Mouse (Mus musculus) heart, embryonic 11.5 days (tissue): Measurements from ENCODE around the gene Atxn10. TPM values are rescaled to one million over a fixed set of nuclear protein-coding genes. Genes with fewer than 3 reads are reported as not detected.

Experiments used
- ATAC-seq: fragments of 200-750 bp; cut with Nextera tagmentation; replicated peaks from 2 replicates; pipeline ENCODE4 v1.8.0; 2017; ENCODE audit warnings: moderate library complexity; ENCODE audit not compliant: insufficient number of reproducible peaks, low FRiP score, low TSS enrichment
- H3K27ac ChIP-seq: fragments of 300-500 bp; sonication (generic); 2 replicates; pipeline ENCODE4 v1.5.1; 2014; ENCODE audit warnings: mild to moderate bottlenecking, low read depth, low read length
- H3K27me3 ChIP-seq: fragments of 300-500 bp; sonication (generic); 2 replicates; pipeline ENCODE4 v1.6.1; 2014; ENCODE audit warnings: mild to moderate bottlenecking, low read length, mixed read lengths; ENCODE audit not compliant: control insufficient read depth, insufficient read depth
- H3K36me3 ChIP-seq: fragments of 300-500 bp; sonication (generic); 2 replicates; pipeline ENCODE4 v1.6.1; 2014; ENCODE audit warnings: mild to moderate bottlenecking, low read length, moderate library complexity, mixed read lengths; ENCODE audit not compliant: control insufficient read depth, insufficient read depth
- H3K4me1 ChIP-seq: fragments of 300-500 bp; sonication (generic); 2 replicates; pipeline ENCODE4 v1.6.1; 2014; ENCODE audit warnings: low read length; ENCODE audit not compliant: control insufficient read depth, insufficient read depth
- H3K4me2 ChIP-seq: fragments of 300-500 bp; sonication (generic); 2 replicates; pipeline ENCODE4 v1.6.1; 2014; ENCODE audit warnings: mild to moderate bottlenecking, moderate library complexity
- H3K4me3 ChIP-seq: fragments of 300-500 bp; sonication (generic); 2 replicates; pipeline ENCODE4 v1.5.1; 2014; ENCODE audit warnings: low read depth, low read length
- H3K9ac ChIP-seq: fragments of 300-500 bp; sonication (generic); 2 replicates; pipeline ENCODE4 v1.6.1; 2014; ENCODE audit warnings: mild to moderate bottlenecking, low read depth, low read length, moderate library complexity
- H3K9me3 ChIP-seq: fragments of 300-500 bp; sonication (generic); replicated peaks from 2 replicates; pipeline ENCODE4 v1.6.1; 2016; ENCODE audit warnings: low read length; ENCODE audit not compliant: control insufficient read depth
- WGBS: fragments of 180-500 bp; shearing (Covaris S2); extraction: QIAGEN DNeasy Blood & Tissue Kit; methylation state at CpG from one replicate; pipeline ENCODE4 v1.1.7; 2014; ENCODE audit not compliant: insufficient replicate concordance; 5-methylcytosine and 5-hydroxymethylcytosine counted together
- polyA plus RNA-seq: library from polyadenylated mRNA; unstranded; fragments of >200 nt; fragmentation: Nextera tagmentation; extraction: Ambion mirVana; gene quantifications from 2 replicates; pipeline ENCODE4 v1.2.1, GENCODE M21; 2014

Gene Atxn10
- polyA plus RNA-seq, 1 experiment from 2014 or later, result 257 TPM

DNA sequence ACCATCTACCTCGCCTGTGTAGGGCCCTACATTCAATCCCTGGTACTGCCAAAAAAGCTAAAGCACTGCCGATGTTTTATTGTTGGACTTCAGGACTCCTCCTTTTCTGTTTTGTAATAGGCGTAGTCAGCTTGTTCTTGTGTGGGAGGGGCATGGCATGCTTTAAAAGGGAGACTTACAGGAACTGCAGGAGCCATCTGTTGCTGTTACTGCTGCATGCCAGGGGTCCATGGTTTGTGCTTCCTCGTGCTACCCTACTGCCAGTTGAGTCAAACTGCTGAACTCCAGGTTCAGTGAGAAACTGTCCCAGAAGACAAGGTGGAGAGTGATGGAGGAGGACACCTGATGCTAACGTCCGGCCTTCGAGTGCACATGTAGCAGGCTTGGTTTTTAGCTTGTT is 65.9 kb downstream of the Atxn10 start:
- Histone ChIP-seq H3K4me2 (no peak overlapping the region), H3K9ac (no peak overlapping the region), H3K4me3 (no peak overlapping the region), H3K4me1 (peaks cover 6% of the 10 kb centered on the region), H3K27me3 (no peaks in the 10 kb centered on the region), H3K36me3 (no peaks in the 10 kb centered on the region), H3K9me3 (no peaks in the 10 kb centered on the region), H3K27ac (no peak overlapping the region)
- ATAC-seq, result no peak
- 78% methylated on average over 7 of the region's 7 CpGs for WGBS

DNA sequence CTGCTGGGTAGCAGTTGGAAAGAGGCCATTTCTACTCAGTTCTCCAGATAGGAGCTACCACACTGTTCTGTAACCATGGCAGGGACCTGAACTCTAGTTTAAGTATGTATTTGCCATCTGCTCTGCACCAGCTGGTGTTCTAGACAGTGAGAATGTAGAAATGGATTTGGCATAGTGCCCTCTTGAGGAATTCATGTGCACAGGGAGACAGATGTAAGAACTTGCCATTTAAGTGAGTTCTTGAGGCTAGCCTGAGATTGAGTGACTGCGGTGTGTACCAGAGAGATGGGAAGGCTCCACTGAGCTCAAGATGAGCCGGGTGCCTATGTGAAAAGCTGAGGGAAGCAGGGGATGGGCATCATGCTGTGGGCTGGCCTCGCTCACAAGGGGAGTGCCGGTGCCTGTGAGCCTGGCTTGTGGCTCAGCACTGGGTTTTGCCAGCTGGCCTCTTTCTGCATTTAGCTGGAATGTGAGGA is 67.2 kb downstream of the Atxn10 start:
- Histone ChIP-seq H3K27me3 (no peaks in the 10 kb centered on the region), H3K4me1 (peaks cover 14% of the 10 kb centered on the region), H3K4me2 (no peak overlapping the region), H3K36me3 (no peaks in the 10 kb centered on the region), H3K9me3 (no peaks in the 10 kb centered on the region), H3K9ac (no peak overlapping the region), H3K4me3 (no peak overlapping the region), H3K27ac (no peak overlapping the region)
- ATAC-seq, result no peak
- WGBS, result 86% methylated on average over 4 of the region's 4 CpGs

- H3K4me3 ChIP-seq, result no peak overlapping the region
- no peak overlapping the region for H3K9ac ChIP-seq
- H3K4me2 ChIP-seq, result no peak overlapping the region
- WGBS, result 90% methylated on average over 4 of the region's 4 CpGs
- ATAC-seq, result no peak
- no peaks in the 10 kb centered on the region for H3K9me3 ChIP-seq
- H3K36me3 ChIP-seq, result no peaks in the 10 kb centered on the region
- H3K4me1 ChIP-seq, result peaks cover 14% of the 10 kb centered on the region
- no peaks in the 10 kb centered on the region for H3K27me3 ChIP-seq
- no peak overlapping the region for H3K27ac ChIP-seq
Measured at GRCm38 (mm10) chr15:85404739-85405138, 68.7 kb downstream of the Atxn10 start.

GRCm38 (mm10) chr15:85405567-85405966 is 69.5 kb downstream of the Atxn10 start:
- Histone ChIP-seq H3K9ac (no peak overlapping the region), H3K4me2 (no peak overlapping the region), H3K4me1 (peaks cover 14% of the 10 kb centered on the region), H3K4me3 (no peak overlapping the region), H3K27me3 (no peaks in the 10 kb centered on the region), H3K27ac (no peak overlapping the region), H3K36me3 (no peaks in the 10 kb centered on the region), H3K9me3 (no peaks in the 10 kb centered on the region)
- no peak for ATAC-seq
- WGBS, result 88% methylated on average over 3 of the region's 3 CpGs

DNA sequence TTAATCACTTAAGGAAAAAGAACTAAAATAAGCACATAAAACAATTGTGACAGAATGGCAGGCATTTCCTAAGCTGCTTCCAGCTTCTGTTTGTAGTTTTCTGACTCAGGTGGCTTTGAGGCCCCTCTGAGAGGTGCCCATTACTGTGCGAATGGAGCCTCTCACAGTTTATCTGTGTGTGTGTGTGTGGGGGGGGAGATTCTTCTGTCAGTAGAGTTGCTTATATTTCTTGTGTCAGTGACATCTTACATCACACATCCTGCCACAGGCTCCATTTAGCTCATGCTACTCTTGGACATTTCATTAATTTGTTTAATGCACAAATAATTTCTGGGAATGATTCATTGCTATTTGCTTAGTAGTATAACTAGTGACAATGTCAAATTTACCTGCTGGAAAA is 70.8 kb downstream of the Atxn10 start:
- Histone ChIP-seq H3K9me3 (no peaks in the 10 kb centered on the region), H3K9ac (no peak overlapping the region), H3K4me2 (no peak overlapping the region), H3K4me3 (no peak overlapping the region), H3K4me1 (peaks cover 14% of the 10 kb centered on the region), H3K36me3 (no peaks in the 10 kb centered on the region), H3K27me3 (no peaks in the 10 kb centered on the region), H3K27ac (peak overlapping the region; percentile 10; the same call in 1 of the 2 replicates)
- no peak for ATAC-seq
- 34% methylated on average over 1 of the region's 1 CpGs for WGBS

- Histone ChIP-seq H3K4me1 (peaks cover 14% of the 10 kb centered on the region), H3K4me2 (no peak overlapping the region), H3K27me3 (no peaks in the 10 kb centered on the region), H3K4me3 (no peak overlapping the region), H3K9ac (no peak overlapping the region), H3K27ac (no peak overlapping the region), H3K36me3 (no peaks in the 10 kb centered on the region), H3K9me3 (no peaks in the 10 kb centered on the region)
- 0 out of 2 replicates have a peak, but pooled peaks have one; percentile 46 for ATAC-seq
- 55% methylated on average over 3 of the region's 3 CpGs for WGBS
Measured at GRCm38 (mm10) chr15:85407342-85407741, 71.3 kb downstream of the Atxn10 start.

DNA sequence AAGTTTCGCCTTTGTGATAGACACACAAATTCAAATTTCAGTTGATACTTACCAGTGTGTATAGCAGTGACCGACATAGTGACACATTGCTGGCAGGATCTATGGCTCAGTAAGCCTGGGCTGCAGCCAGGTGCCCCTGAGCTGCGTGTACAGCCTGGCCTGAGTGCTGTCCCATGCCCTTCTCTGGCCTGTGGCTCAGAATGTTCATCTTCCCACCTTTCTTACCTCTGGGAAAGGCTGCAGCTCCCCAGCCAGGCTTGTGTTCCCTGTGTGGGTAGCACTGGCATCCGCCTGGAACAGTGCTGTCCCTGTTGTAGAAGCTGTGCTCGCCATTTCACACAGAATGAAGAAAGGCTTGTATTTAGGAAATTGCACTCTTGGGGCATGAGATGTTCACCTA is 72.7 kb downstream of the Atxn10 start:
- Histone ChIP-seq H3K4me1 (peaks cover 17% of the 10 kb centered on the region), H3K36me3 (no peaks in the 10 kb centered on the region), H3K9me3 (no peaks in the 10 kb centered on the region), H3K4me2 (no peak overlapping the region), H3K27ac (no peak overlapping the region), H3K4me3 (no peak overlapping the region), H3K9ac (no peak overlapping the region), H3K27me3 (no peaks in the 10 kb centered on the region)
- no peak for ATAC-seq
- WGBS, result 92% methylated on average over 5 of the region's 5 CpGs

GRCm38 (mm10) chr15:85409245-85409783 is 73.3 kb downstream of the Atxn10 start:
- no peak for ATAC-seq
- WGBS, result 76% methylated on average over 8 of the region's 8 CpGs

GRCm38 (mm10) chr15:85409836-85410235 is 73.8 kb downstream of the Atxn10 start:
- H3K4me3 ChIP-seq, result no peak overlapping the region

More at GRCm38 (mm10) chr15:85409245-85409783, 73.3 kb downstream of the Atxn10 start:
- Histone ChIP-seq H3K27me3 (no peaks in the 10 kb centered on the region), H3K4me2 (no peak overlapping the region), H3K4me3 (no peak overlapping the region), H3K9me3 (no peaks in the 10 kb centered on the region), H3K36me3 (no peaks in the 10 kb centered on the region), H3K4me1 (peaks cover 22% of the 10 kb centered on the region), H3K27ac (no peak overlapping the region), H3K9ac (no peak overlapping the region)

More at GRCm38 (mm10) chr15:85409836-85410235, 73.8 kb downstream of the Atxn10 start:
- Histone ChIP-seq H3K9me3 (no peaks in the 10 kb centered on the region), H3K9ac (no peak overlapping the region), H3K4me2 (no peak overlapping the region), H3K36me3 (no peaks in the 10 kb centered on the region), H3K27ac (no peak overlapping the region), H3K4me1 (peaks cover 24% of the 10 kb centered on the region), H3K27me3 (no peaks in the 10 kb centered on the region)
- ATAC-seq, result no peak
- 76% methylated on average over 6 of the region's 6 CpGs for WGBS
